Mouse (Mus musculus) heart, embryonic 14.5 days (tissue): ENCODE data around the gene Tom1. TPM values are rescaled to one million over a fixed set of nuclear protein-coding genes. Genes with fewer than 3 reads are reported as not detected.

Source experiments
- ATAC-seq: fragments of 200-750 bp; cut with Nextera tagmentation; 2 replicates; pipeline ENCODE4 v1.8.0; 2017; ENCODE audit warnings: low read depth, moderate TSS enrichment; ENCODE audit not compliant: insufficient number of reproducible peaks, insufficient read depth, low FRiP score
- H3K27ac ChIP-seq, 2 experiments: fragments of 200-500 bp in 1 of 2; fragments of 300-500 bp in 1 of 2; sonication (generic) in 1 of 2; replicated peaks in 1 of 2; 2 replicates each; pipeline ENCODE4 v1.5.1; 2012 to 2014; ENCODE audit warnings: low read depth in 2 of 2, low read length in 2 of 2, control low read depth in 1 of 2, mild to moderate bottlenecking in 1 of 2, mixed read lengths in 1 of 2; ENCODE audit not compliant: control insufficient read depth in 1 of 2, insufficient read depth in 1 of 2
- H3K27me3 ChIP-seq: fragments of 300-500 bp; sonication (generic); 2 replicates; pipeline ENCODE4 v1.6.1; 2014; ENCODE audit warnings: mild to moderate bottlenecking, low read length, control low read depth; ENCODE audit not compliant: control insufficient read depth, insufficient read depth
- H3K36me3 ChIP-seq: fragments of 300-500 bp; sonication (generic); 2 replicates; pipeline ENCODE4 v1.6.1; 2014; ENCODE audit warnings: mild to moderate bottlenecking, control low read depth, low read length, mixed read lengths; ENCODE audit not compliant: control insufficient read depth, insufficient read depth
- H3K4me1 ChIP-seq, 2 experiments: fragments of 200-500 bp in 1 of 2; fragments of 300-500 bp in 1 of 2; sonication (generic) in 1 of 2; 2 replicates each; pipeline ENCODE4 v1.6.1; 2012 to 2014; ENCODE audit warnings: low read length in 2 of 2, control low read depth in 1 of 2, mixed read lengths in 1 of 2; ENCODE audit not compliant: control insufficient read depth in 2 of 2, insufficient read depth in 2 of 2
- H3K4me2 ChIP-seq: fragments of 300-500 bp; sonication (generic); 2 replicates; pipeline ENCODE4 v1.6.1; 2014; ENCODE audit warnings: mild to moderate bottlenecking, low read length
- H3K4me3 ChIP-seq, 2 experiments: fragments of 200-500 bp in 1 of 2; fragments of 300-500 bp in 1 of 2; sonication (generic) in 1 of 2; 2 replicates each; pipeline ENCODE4 v1.5.1; 2012 to 2014; ENCODE audit warnings: low read length in 2 of 2, mild to moderate bottlenecking in 2 of 2, control low read depth in 1 of 2, low read depth in 1 of 2, moderate library complexity in 1 of 2; ENCODE audit not compliant: control insufficient read depth in 1 of 2, insufficient read depth in 1 of 2
- H3K9ac ChIP-seq: fragments of 300-500 bp; sonication (generic); 2 replicates; pipeline ENCODE4 v1.6.1; 2014; ENCODE audit warnings: mild to moderate bottlenecking, low read length
- H3K9me3 ChIP-seq: fragments of 300-500 bp; sonication (generic); 2 replicates; pipeline ENCODE4 v1.6.1; 2016; ENCODE audit warnings: low read length, control low read depth; ENCODE audit not compliant: control insufficient read depth
- WGBS: fragments of 180-500 bp; shearing (Covaris S2); extraction: QIAGEN DNeasy Blood & Tissue Kit; methylation state at CpG from one replicate; pipeline ENCODE4 v1.1.7; 2014; 5-methylcytosine and 5-hydroxymethylcytosine counted together
- polyA plus RNA-seq: library from polyadenylated mRNA; unstranded; fragments of >200 nt; fragmentation: Nextera tagmentation; extraction: Ambion mirVana; gene quantifications from 2 replicates; pipeline ENCODE4 v1.2.1, GENCODE M21; 2014

Tom1 gene
- polyA plus RNA-seq, 1 experiment from 2014 or later = 45.9 TPM

GRCm38 (mm10) chr8:75090781-75091365 is 57.4 kb downstream of the Tom1 start:
- Histone ChIP-seq H3K4me2 (no peak overlapping the region), H3K9me3 (no peaks in the 10 kb centered on the region), H3K27me3 (no peaks in the 10 kb centered on the region), H3K4me3 (no peak overlapping the region), H3K27ac (no peak overlapping the region), H3K36me3 (no peaks in the 10 kb centered on the region), H3K9ac (no peak overlapping the region), H3K4me1 (peaks cover 9 to 19% of the 10 kb centered on the region in 2 experiments)
- ATAC-seq = no peak
- WGBS = 69% methylated on average over 4 of the region's 4 CpGs

GRCm38 (mm10) chr8:75093399-75094156 is 60.1 kb downstream of the Tom1 start, which contains the start of gene Hmox1:
TSS of gene Hmox1 (plus strand) at chr8:75093621.
- H3K4me1 ChIP-seq = peaks cover 9 to 19% of the 10 kb centered on the region in 2 experiments
- peak; percentile 85 for ATAC-seq
- WGBS = under 1% methylated on average over 36 of the region's 36 CpGs

GRCm38 (mm10) chr8:75102956-75103355 is 69.5 kb downstream of the Tom1 start:
- H3K4me3 ChIP-seq = no peak overlapping the region
- H3K36me3 ChIP-seq = peaks cover 19% of the 10 kb centered on the region
- no peak overlapping the region for H3K27ac ChIP-seq
- no peaks in the 10 kb centered on the region for H3K27me3 ChIP-seq
- no peak for ATAC-seq
- peaks cover 4% of the 10 kb centered on the region in 2 experiments; a peak in 2 of 4 replicates for H3K4me1 ChIP-seq
- H3K4me2 ChIP-seq = no peak overlapping the region
- 68% methylated on average over 4 of the region's 4 CpGs for WGBS
- no peak overlapping the region for H3K9ac ChIP-seq
- H3K9me3 ChIP-seq = no peaks in the 10 kb centered on the region

More at GRCm38 (mm10) chr8:75093399-75094156, 60.1 kb downstream of the Tom1 start, which contains the start of gene Hmox1:
- H3K4me3 ChIP-seq = peak within 1 kb of the TSS; percentile 67 to 86
- H3K4me2 ChIP-seq = peak within 1 kb of the TSS; percentile 83
- H3K9ac ChIP-seq = peak within 1 kb of the TSS; percentile 77
- peak within 1 kb of the TSS; percentile 24 to 38; a peak in 3 of 4 replicates for H3K27ac ChIP-seq
- no peaks in the 10 kb centered on the region for H3K27me3 ChIP-seq
- no peaks in the 10 kb centered on the region for H3K9me3 ChIP-seq
- H3K36me3 ChIP-seq = peaks cover 25% of the 10 kb centered on the region

- ATAC-seq = no peak
- Histone ChIP-seq H3K27me3 (no peaks in the 10 kb centered on the region), H3K9me3 (no peaks in the 10 kb centered on the region), H3K4me3 (no peak overlapping the region), H3K4me1 (peaks cover 4% of the 10 kb centered on the region in 2 experiments; a peak in 2 of 4 replicates), H3K4me2 (no peak overlapping the region), H3K9ac (no peak overlapping the region), H3K36me3 (peaks cover 16% of the 10 kb centered on the region), H3K27ac (no peak overlapping the region; a peak in 1 of 4 replicates)
- 48% methylated on average over 8 of the region's 8 CpGs for WGBS
These were observed 69.9 kb downstream of the Tom1 start for GRCm38 (mm10) chr8:75103376-75103878.

- Histone ChIP-seq H3K27me3 (no peaks in the 10 kb centered on the region), H3K4me2 (peak overlapping the region; percentile 79), H3K9me3 (no peaks in the 10 kb centered on the region), H3K4me3 (peak overlapping the region; percentile 75), H3K36me3 (peaks cover 31% of the 10 kb centered on the region), H3K9ac (peak overlapping the region; percentile 78), H3K27ac (peak overlapping the region; percentile 76 to 83), H3K4me1 (peaks cover 4 to 12% of the 10 kb centered on the region in 2 experiments; a peak in 3 of 4 replicates)
- peak; percentile 60; the same call in 1 of the 2 replicates for ATAC-seq
- WGBS = 1% methylated on average over 9 of the region's 9 CpGs
These were observed 75.2 kb downstream of the Tom1 start for GRCm38 (mm10) chr8:75108527-75109235.

- no peaks in the 10 kb centered on the region for H3K27me3 ChIP-seq
- H3K36me3 ChIP-seq = peaks cover 38% of the 10 kb centered on the region
- H3K4me2 ChIP-seq = peak within 1 kb of the TSS; percentile 92
- H3K4me3 ChIP-seq = peak within 1 kb of the TSS; percentile 75 to 94
- H3K27ac ChIP-seq = peak within 1 kb of the TSS; percentile 76 to 83
- WGBS = under 1% methylated on average over 59 of the region's 59 CpGs
- peak; percentile 96 for ATAC-seq
- H3K9me3 ChIP-seq = no peaks in the 10 kb centered on the region
- peaks cover 2 to 12% of the 10 kb centered on the region in 2 experiments; a peak in 3 of 4 replicates for H3K4me1 ChIP-seq
- H3K9ac ChIP-seq = peak within 1 kb of the TSS; percentile 84
These were observed 75.9 kb downstream of the Tom1 start, which contains the start of gene Mcm5 for GRCm38 (mm10) chr8:75109236-75109967. TSS of gene Mcm5 (plus strand) at chr8:75109569.
